ENCODE assay signal across 17 mouse cellular contexts in genomic region chr7:132778630-132779029, GRCm38 (mm10). TPM values are rescaled to one million over a fixed set of nuclear protein-coding genes. Genes with fewer than 3 reads are reported as not detected.
A peak's percentile ranks its signal among the peaks of the same experiment; 100 is the strongest.
DNase-seq lines count a peak whose midpoint lies in the region; ATAC-seq and TF ChIP-seq lines count a peak whose summit lies in the region.
"Had no signal": no experiment of that assay in that cellular context is flagged by ENCODE, and none has a peak within 500 bp of the region (broad histone marks: within the 10 kb centered on the region; RNA-seq: fewer than 3 reads in every experiment).

No protein-coding gene starts in this region.

- no peaks in the 10 kb centered on the region for H3K9me3 ChIP-seq in liver, embryonic 16.5 days (replicated peaks; ENCODE audit: control insufficient read depth, low read length)
- H3K9me3 ChIP-seq: embryonic facial prominence, embryonic 12.5 days; forebrain, embryonic 15.5 days; limb, embryonic 12.5 days; neural tube, embryonic 13.5 days had no signal

- H3K27me3 ChIP-seq in cerebellum, adult 2 months (ENCODE audit: control insufficient read depth, insufficient read depth, low read length): no peaks in the 10 kb centered on the region
- H3K27me3 ChIP-seq in liver, embryonic 16.5 days (ENCODE audit: control insufficient read depth, insufficient read depth, low read depth, low read length): no peaks in the 10 kb centered on the region
- H3K27me3 ChIP-seq: embryonic facial prominence, embryonic 12.5 days; forebrain, embryonic 15.5 days; limb, embryonic 12.5 days; neural tube, embryonic 13.5 days had no signal

- TF ChIP-seq CTCF in cerebellum, adult 2 months (IDR thresholded peaks at IDR 0.05; ENCODE audit: borderline replicate concordance, insufficient read depth, low read depth, low read length): no peak
- TF ChIP-seq CTCF in lung, adult 2 months (IDR thresholded peaks at IDR 0.05; ENCODE audit: insufficient read depth, low read length): no peak

- no peak for DNase-seq in cerebellum, adult 2 months
- no peak for DNase-seq in cerebellum, postnatal 14 days
- DNase-seq in lung, adult 2 months: peak; percentile 7
- DNase-seq in lung, postnatal 10 days: no peak
- no peak for DNase-seq in layer of hippocampus, adult 18-20 months (ENCODE audit: low spot score in 2 of 2)
- no peak for DNase-seq in right cerebral cortex, postnatal 10 days (ENCODE audit: low spot score in 2 of 2)
- DNase-seq in adrenal gland, postnatal 14 days: no peak
- DNase-seq: adrenal gland, adult 2 months; gastrocnemius, postnatal 14 days had no signal

- peak overlapping the region; percentile 78 for H3K9ac ChIP-seq in liver, embryonic 16.5 days (ENCODE audit: low read depth, low read length)
- H3K9ac ChIP-seq: embryonic facial prominence, embryonic 12.5 days; forebrain, embryonic 15.5 days; hindbrain, embryonic 14.5 days; limb, embryonic 12.5 days; neural tube, embryonic 13.5 days had no signal

- 45% methylated on average over 13 of the region's 13 CpGs for WGBS in cerebellum, adult 2 months
- WGBS in lung, adult 2 months: 70% methylated on average over 13 of the region's 13 CpGs
- 40% methylated on average over 13 of the region's 13 CpGs for WGBS in liver, embryonic 16.5 days (ENCODE audit: insufficient replicate concordance)

- H3K4me2 ChIP-seq in liver, embryonic 16.5 days (ENCODE audit: low read depth, low read length): peak overlapping the region; percentile 78
- H3K4me2 ChIP-seq: embryonic facial prominence, embryonic 12.5 days; forebrain, embryonic 15.5 days; hindbrain, embryonic 14.5 days; limb, embryonic 12.5 days; neural tube, embryonic 13.5 days had no signal

- H3K4me1 ChIP-seq in cerebellum, adult 2 months (ENCODE audit: control insufficient read depth, insufficient read depth, low read length): peaks cover 88% of the 10 kb centered on the region
- H3K4me1 ChIP-seq in lung, adult 2 months (ENCODE audit: control insufficient read depth, insufficient read depth, low read length): peaks cover 31% of the 10 kb centered on the region
- H3K4me1 ChIP-seq in liver, embryonic 16.5 days (ENCODE audit: control insufficient read depth, low read depth, low read length): peaks cover 56% of the 10 kb centered on the region

- H3K4me3 ChIP-seq in cerebellum, adult 2 months (replicated peaks; ENCODE audit: insufficient read depth, low read depth, low read length): no peak overlapping the region
- H3K4me3 ChIP-seq in lung, adult 2 months (replicated peaks; ENCODE audit: extremely low read depth, low read depth, low read length): no peak overlapping the region
- peak overlapping the region; percentile 29 for H3K4me3 ChIP-seq in liver, embryonic 16.5 days (ENCODE audit: low read depth, low read length)
- H3K4me3 ChIP-seq: embryonic facial prominence, embryonic 12.5 days; forebrain, embryonic 15.5 days; limb, embryonic 12.5 days; neural tube, embryonic 13.5 days had no signal

- no peak for TF ChIP-seq POLR2A in cerebellum, adult 2 months (IDR thresholded peaks at IDR 0.05; ENCODE audit: borderline replicate concordance, insufficient read depth, low read length)
- TF ChIP-seq POLR2A in lung, adult 2 months (IDR thresholded peaks at IDR 0.05; ENCODE audit: borderline replicate concordance, extremely low read depth, low read depth, low read length): no peak

- ATAC-seq in liver, embryonic 16.5 days (ENCODE audit: low read depth): peak; percentile 67
- ATAC-seq: forebrain, embryonic 15.5 days had no signal

- H3K36me3 ChIP-seq in liver, embryonic 16.5 days (ENCODE audit: control insufficient read depth, insufficient read depth): no peaks in the 10 kb centered on the region; the same call in 1 of the 2 replicates

- peak overlapping the region; percentile 31; the same call in 1 of the 2 replicates for H3K27ac ChIP-seq in cerebellum, adult 2 months (ENCODE audit: insufficient read depth, low read length)
- peak overlapping the region; percentile 98 for H3K27ac ChIP-seq in liver, embryonic 16.5 days (ENCODE audit: low read length)
- H3K27ac ChIP-seq: embryonic facial prominence, embryonic 12.5 days; forebrain, embryonic 15.5 days; hindbrain, embryonic 14.5 days; kidney, postnatal 0 days; limb, embryonic 12.5 days; macrophage; neural tube, embryonic 13.5 days had no signal

RNA-seq across cellular contexts. Expression of gene Fam53b, which starts 35.1 kb away (rescaled TPM):
- polyA plus RNA-seq in cerebellum, adult 2 months (2012; rRNA removed): 37.3 and 37.8 TPM in 2 replicates
- 79.4 and 80.3 TPM in 2 replicates for polyA plus RNA-seq in lung, adult 2 months (2012; rRNA removed)
- 25.1 and 29.4 TPM in 2 replicates for polyA plus RNA-seq in liver, embryonic 16.5 days (2015; fragmentation: Nextera tagmentation; extraction: Ambion mirVana)
- total RNA-seq in layer of hippocampus, adult 18-20 months (2021): 10 to 100 TPM; 50.6 to 51.7 TPM
- 64.8 and 65.8 TPM in 2 replicates for total RNA-seq in adrenal gland, postnatal 14 days (2021)
